Mouse (Mus musculus) neural tube, embryonic 11.5 days (tissue): ENCODE data around the gene Map1s. TPM values are rescaled to one million over a fixed set of nuclear protein-coding genes. Genes with fewer than 3 reads are reported as not detected.

Experiments used
- ATAC-seq: fragments of 200-750 bp; cut with Nextera tagmentation; 2 replicates; pipeline ENCODE4 v1.8.0; 2017; ENCODE audit warnings: moderate number of reproducible peaks, mild to moderate bottlenecking, moderate TSS enrichment, moderate library complexity; ENCODE audit not compliant: insufficient read depth, low FRiP score, low TSS enrichment
- DNase-seq: peaks from one replicate; pipeline ENCODE4 v3.0.0-alpha.2; 2015; ENCODE audit warnings: low spot score
- H3K27ac ChIP-seq: fragments of 300-500 bp; sonication (generic); 2 replicates; pipeline ENCODE4 v1.5.1; 2014; ENCODE audit warnings: low read depth, mild to moderate bottlenecking, low read length
- H3K27me3 ChIP-seq: fragments of 300-500 bp; sonication (generic); 2 replicates; pipeline ENCODE4 v1.6.1; 2014; ENCODE audit warnings: mild to moderate bottlenecking, low read length, mixed read lengths; ENCODE audit not compliant: control insufficient read depth, insufficient read depth
- H3K36me3 ChIP-seq: fragments of 300-500 bp; sonication (generic); 2 replicates; pipeline ENCODE4 v1.6.1; 2014; ENCODE audit warnings: mild to moderate bottlenecking, low read length, moderate library complexity, mixed read lengths; ENCODE audit not compliant: control insufficient read depth, insufficient read depth
- H3K4me1 ChIP-seq: fragments of 300-500 bp; sonication (generic); 2 replicates; pipeline ENCODE4 v1.6.1; 2014; ENCODE audit warnings: low read length, mixed read lengths; ENCODE audit not compliant: control insufficient read depth, insufficient read depth
- H3K4me2 ChIP-seq: fragments of 300-500 bp; sonication (generic); 2 replicates; pipeline ENCODE4 v1.6.1; 2014; ENCODE audit warnings: low read depth, mild to moderate bottlenecking, moderate library complexity
- H3K4me3 ChIP-seq: fragments of 300-500 bp; sonication (generic); 2 replicates; pipeline ENCODE4 v1.5.1; 2014; ENCODE audit warnings: low read depth, low read length
- H3K9ac ChIP-seq: fragments of 300-500 bp; sonication (generic); 2 replicates; pipeline ENCODE4 v1.6.1; 2014; ENCODE audit warnings: mild to moderate bottlenecking, low read length
- H3K9me3 ChIP-seq: fragments of 300-500 bp; sonication (generic); 2 replicates; pipeline ENCODE4 v1.6.1; 2016; ENCODE audit warnings: low read length; ENCODE audit not compliant: control insufficient read depth
- WGBS: fragments of 180-500 bp; shearing (Covaris S2); extraction: QIAGEN DNeasy Blood & Tissue Kit; methylation state at CpG from one replicate; pipeline ENCODE4 v1.1.7; 2014; 5-methylcytosine and 5-hydroxymethylcytosine counted together
- polyA plus RNA-seq: library from polyadenylated mRNA; unstranded; fragments of >200 nt; fragmentation: Nextera tagmentation; extraction: Ambion mirVana; gene quantifications from 2 replicates; pipeline ENCODE4 v1.2.1, GENCODE M21; 2014

Gene Map1s
- polyA plus RNA-seq, 1 experiment from 2014 or later = 47.1 TPM

DNA sequence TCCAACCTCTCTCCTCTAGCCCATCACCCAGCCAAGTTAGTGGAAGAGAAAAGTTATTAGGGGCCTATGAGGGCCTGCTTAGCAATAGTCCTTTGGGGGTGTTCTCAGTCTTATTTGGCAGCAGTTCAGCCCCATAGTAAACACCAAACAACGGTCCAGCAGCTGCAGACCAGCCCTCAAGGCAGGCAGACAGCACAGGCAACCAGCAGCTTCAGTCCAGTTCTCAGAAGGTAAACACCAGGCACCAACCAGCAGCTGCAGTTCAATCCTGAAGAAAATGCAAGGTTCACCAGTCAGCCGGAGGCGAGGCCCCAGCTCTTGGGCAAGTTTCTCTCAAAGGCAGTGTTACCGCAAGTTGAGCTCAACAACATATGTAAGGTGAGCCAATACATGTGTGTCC, 27.3 kb downstream of the Map1s start:
- Histone ChIP-seq H3K4me2 (no peak overlapping the region), H3K4me1 (no peaks in the 10 kb centered on the region), H3K36me3 (peaks cover 2% of the 10 kb centered on the region; the same call in 1 of the 2 replicates), H3K9me3 (no peaks in the 10 kb centered on the region), H3K9ac (no peak overlapping the region), H3K27ac (no peak overlapping the region), H3K27me3 (no peaks in the 10 kb centered on the region), H3K4me3 (no peak overlapping the region)
- 95% methylated on average over 4 of the region's 4 CpGs for WGBS
- DNase-seq = no peak
- no peak for ATAC-seq

DNA sequence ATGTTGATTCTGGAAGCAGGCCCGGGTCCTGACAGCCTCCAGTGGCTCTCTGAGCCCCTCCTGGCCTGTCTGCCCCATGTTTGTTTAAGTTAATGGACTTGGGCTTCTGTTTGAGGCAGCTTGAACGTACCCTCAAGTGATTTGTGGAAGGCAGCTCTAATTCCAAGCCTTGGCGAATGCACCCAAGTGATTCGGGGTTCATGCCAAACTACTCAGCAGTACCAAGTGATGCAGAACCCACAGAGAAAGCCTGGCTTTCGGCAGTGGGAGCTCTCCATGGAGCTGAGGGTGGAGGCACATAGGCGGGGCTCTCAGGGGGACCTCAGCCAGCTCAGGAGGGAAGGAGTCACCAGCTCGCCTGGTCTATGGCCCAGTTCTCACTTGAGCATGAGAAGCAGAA, 29.1 kb downstream of the Map1s start:
- H3K9me3 ChIP-seq = no peaks in the 10 kb centered on the region
- H3K4me3 ChIP-seq = no peak overlapping the region
- H3K27me3 ChIP-seq = no peaks in the 10 kb centered on the region
- H3K4me2 ChIP-seq = no peak overlapping the region
- DNase-seq = no peak
- ATAC-seq = no peak
- H3K9ac ChIP-seq = no peak overlapping the region
- no peaks in the 10 kb centered on the region for H3K4me1 ChIP-seq
- peaks cover 2% of the 10 kb centered on the region; the same call in 1 of the 2 replicates for H3K36me3 ChIP-seq
- H3K27ac ChIP-seq = no peak overlapping the region
- WGBS = 73% methylated on average over 7 of the region's 7 CpGs

- WGBS = 86% methylated on average over 6 of the region's 6 CpGs
- Histone ChIP-seq H3K27me3 (no peaks in the 10 kb centered on the region), H3K9ac (no peak overlapping the region), H3K4me2 (no peak overlapping the region), H3K9me3 (no peaks in the 10 kb centered on the region), H3K36me3 (peaks cover 2% of the 10 kb centered on the region; the same call in 1 of the 2 replicates), H3K4me1 (no peaks in the 10 kb centered on the region), H3K4me3 (no peak overlapping the region), H3K27ac (no peak overlapping the region)
- ATAC-seq (no peak), DNase-seq (no peak)
Measured at GRCm38 (mm10) chr8:70937200-70937599, 31.5 kb downstream of the Map1s start.

DNA sequence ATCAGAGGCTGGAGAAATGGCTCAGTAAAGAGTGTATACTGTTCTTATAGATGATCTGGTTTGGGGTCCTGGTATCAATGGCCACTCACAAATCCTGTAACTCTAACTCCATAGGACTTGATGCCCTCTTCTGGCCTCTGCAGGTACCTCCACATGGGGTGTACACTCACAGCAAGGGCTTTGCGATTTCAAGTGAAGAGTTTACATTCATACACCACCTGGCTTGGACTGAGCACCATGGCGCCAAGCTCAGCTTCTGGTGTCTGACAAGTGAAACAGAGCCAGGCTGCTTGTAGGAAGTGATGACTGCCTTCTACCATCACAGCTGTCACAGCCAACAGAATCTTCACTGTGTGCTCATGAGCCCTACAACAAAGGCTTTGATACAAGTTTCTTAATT, 35.7 kb downstream of the Map1s start:
- H3K9me3 ChIP-seq = no peaks in the 10 kb centered on the region
- H3K27ac ChIP-seq = no peak overlapping the region
- no peaks in the 10 kb centered on the region for H3K36me3 ChIP-seq
- no peaks in the 10 kb centered on the region for H3K4me1 ChIP-seq
- no peak overlapping the region for H3K4me3 ChIP-seq
- H3K9ac ChIP-seq = no peak overlapping the region
- H3K4me2 ChIP-seq = no peak overlapping the region
- ATAC-seq (no peak), DNase-seq (no peak)
- 72% methylated on average over 2 of the region's 2 CpGs for WGBS
- no peaks in the 10 kb centered on the region for H3K27me3 ChIP-seq

DNA sequence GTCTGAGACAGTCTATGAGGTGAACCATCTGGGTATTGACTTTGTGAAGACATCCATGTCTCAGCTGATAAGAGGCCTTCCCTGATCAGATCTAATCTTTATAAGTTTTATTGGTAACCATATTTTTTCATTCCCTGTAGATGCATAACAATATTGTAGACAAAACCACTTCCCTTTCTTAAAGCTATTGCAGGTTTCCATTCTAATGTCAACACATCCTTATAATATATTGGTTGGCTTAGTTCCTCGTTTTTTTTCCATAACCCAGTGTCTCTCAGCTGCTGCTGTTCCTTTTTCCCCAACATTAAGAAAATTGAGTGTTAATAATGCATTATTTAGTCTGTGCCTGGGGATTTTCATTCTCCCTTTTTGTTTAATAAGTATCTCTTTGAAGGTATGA, 37.5 kb downstream of the Map1s start:
- WGBS = 39% methylated on average over 1 of the region's 1 CpGs
- no peak for ATAC-seq
- H3K4me3 ChIP-seq = no peak overlapping the region

DNA sequence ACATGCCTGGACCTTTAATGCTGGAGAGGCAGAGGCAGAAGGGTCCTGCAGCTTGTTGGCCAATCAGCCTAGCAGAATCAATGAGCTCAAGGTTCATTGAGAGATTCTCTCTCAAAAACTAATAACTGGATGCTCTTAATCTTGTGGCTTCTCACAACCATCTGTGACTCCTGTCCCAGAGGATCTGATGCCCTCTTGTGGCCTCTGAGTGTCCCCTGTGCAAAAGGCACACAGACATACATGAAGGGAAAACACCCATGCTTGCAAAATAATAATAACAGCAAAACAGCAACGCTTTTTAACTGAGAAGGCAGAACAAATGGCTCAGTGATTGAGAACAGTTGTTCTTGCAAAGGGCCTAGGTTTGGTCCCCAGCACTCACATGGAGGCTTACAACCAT, 44.1 kb downstream of the Map1s start:
- Histone ChIP-seq H3K4me2 (no peak overlapping the region), H3K27ac (no peak overlapping the region), H3K4me1 (no peaks in the 10 kb centered on the region), H3K27me3 (no peaks in the 10 kb centered on the region), H3K9me3 (no peaks in the 10 kb centered on the region), H3K36me3 (no peaks in the 10 kb centered on the region), H3K4me3 (no peak overlapping the region), H3K9ac (no peak overlapping the region)
- ATAC-seq (no peak), DNase-seq (no peak)
- WGBS = 72% methylated on average over 1 of the region's 1 CpGs

More for the DNA sequence above, 37.5 kb downstream of the Map1s start:
- H3K9ac ChIP-seq = no peak overlapping the region
- H3K36me3 ChIP-seq = no peaks in the 10 kb centered on the region
- no peaks in the 10 kb centered on the region for H3K27me3 ChIP-seq
- H3K4me2 ChIP-seq = no peak overlapping the region
- H3K9me3 ChIP-seq = no peaks in the 10 kb centered on the region
- no peaks in the 10 kb centered on the region for H3K4me1 ChIP-seq
- DNase-seq = no peak
- no peak overlapping the region for H3K27ac ChIP-seq

- Histone ChIP-seq H3K27ac (no peak overlapping the region), H3K27me3 (no peaks in the 10 kb centered on the region), H3K4me1 (no peaks in the 10 kb centered on the region), H3K4me3 (no peak overlapping the region), H3K9me3 (no peaks in the 10 kb centered on the region), H3K4me2 (no peak overlapping the region), H3K9ac (no peak overlapping the region), H3K36me3 (no peaks in the 10 kb centered on the region)
- DNase-seq (no peak), ATAC-seq (no peak)
- 87% methylated on average over 14 of the region's 14 CpGs for WGBS
Measured at GRCm38 (mm10) chr8:70960703-70961472, 55.2 kb downstream of the Map1s start.

DNA sequence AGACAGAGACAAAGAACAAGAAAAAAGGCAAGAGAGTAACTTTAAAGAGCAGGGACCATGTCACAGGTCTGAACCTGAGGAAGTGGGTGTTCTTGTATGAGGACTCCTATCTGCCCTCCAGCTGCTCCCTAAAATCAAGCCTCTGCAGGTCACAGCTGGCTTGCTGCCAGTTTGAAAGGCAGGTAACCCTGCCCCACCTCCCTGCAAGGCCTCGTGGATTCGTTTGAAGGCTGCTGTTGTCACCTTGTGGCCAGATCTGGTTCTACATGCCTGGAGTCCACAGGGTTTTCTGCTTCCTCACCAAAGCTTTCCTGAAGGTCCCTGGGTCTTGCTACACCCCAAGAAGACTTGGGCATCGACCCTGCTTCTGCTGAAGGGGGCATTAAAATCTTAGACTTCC, 58.4 kb downstream of the Map1s start:
- no peak overlapping the region for H3K9ac ChIP-seq
- no peak overlapping the region for H3K27ac ChIP-seq
- no peaks in the 10 kb centered on the region for H3K36me3 ChIP-seq
- no peak overlapping the region for H3K4me2 ChIP-seq
- H3K27me3 ChIP-seq = no peaks in the 10 kb centered on the region
- WGBS = 8% methylated on average over 3 of the region's 3 CpGs
- H3K4me1 ChIP-seq = no peaks in the 10 kb centered on the region
- H3K9me3 ChIP-seq = no peaks in the 10 kb centered on the region
- H3K4me3 ChIP-seq = no peak overlapping the region
- ATAC-seq (no peak), DNase-seq (peak; percentile 14)

DNA sequence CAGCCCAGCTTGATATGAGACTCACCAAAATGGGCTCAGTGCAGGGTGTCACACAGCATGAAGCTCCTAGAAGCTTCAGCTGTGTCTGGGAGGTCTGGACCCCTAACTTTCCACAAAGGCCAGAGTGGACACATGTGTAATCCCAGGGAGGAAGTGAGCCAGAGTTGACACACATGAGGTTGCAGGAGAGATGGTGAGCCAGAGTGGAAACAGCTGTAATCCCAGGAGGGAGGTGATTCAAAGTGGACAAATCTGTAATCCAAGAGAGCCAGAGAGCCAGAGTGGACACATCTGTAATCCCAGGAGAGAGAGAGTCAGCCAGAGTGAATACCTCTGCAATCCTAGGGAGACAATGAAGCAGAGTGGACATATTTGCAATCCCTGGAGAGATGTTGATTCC, 59.1 kb downstream of the Map1s start:
- no peak overlapping the region for H3K9ac ChIP-seq
- no peak overlapping the region for H3K4me2 ChIP-seq
- ATAC-seq (no peak), DNase-seq (no peak)
- no peaks in the 10 kb centered on the region for H3K36me3 ChIP-seq
- H3K4me1 ChIP-seq = no peaks in the 10 kb centered on the region
- H3K4me3 ChIP-seq = no peak overlapping the region
- H3K27me3 ChIP-seq = no peaks in the 10 kb centered on the region
- H3K9me3 ChIP-seq = no peaks in the 10 kb centered on the region
- no peak overlapping the region for H3K27ac ChIP-seq
